Comparison of ENCODE assay signal across 8 mouse cellular contexts in the genomic region with DNA sequence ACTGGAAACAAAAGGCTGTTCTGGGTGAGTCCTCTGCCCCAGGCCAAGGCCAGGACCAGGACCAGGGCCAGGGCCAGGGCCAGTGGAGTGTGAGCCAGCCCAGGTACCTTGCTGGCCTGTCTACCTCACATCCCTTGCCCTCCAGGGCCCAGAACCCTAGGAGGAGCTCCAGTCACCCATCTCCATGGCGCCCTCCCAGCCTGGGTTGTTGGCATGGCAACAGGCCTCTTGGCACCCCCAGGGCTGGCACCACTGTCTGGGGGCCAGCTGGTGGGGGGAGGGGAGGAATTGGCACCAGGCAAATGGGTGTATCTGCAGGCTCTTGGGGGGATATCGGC. TPM values are rescaled to one million over a fixed set of nuclear protein-coding genes. Genes with fewer than 3 reads are reported as not detected.
DNase-seq lines count a peak whose midpoint lies in the region; ATAC-seq lines count a peak whose summit lies in the region.

No protein-coding gene starts in this region.

- 75% methylated on average over 2 of the region's 2 CpGs for WGBS in heart, embryonic 10.5 days
- 49% methylated on average over 2 of the region's 2 CpGs for WGBS in midbrain, embryonic 14.5 days

- peak; percentile 29 for ATAC-seq in midbrain, embryonic 14.5 days (ENCODE audit: low FRiP score, low TSS enrichment)

- peak overlapping the region; percentile 81 for H3K9ac ChIP-seq in midbrain, embryonic 14.5 days (replicated peaks; ENCODE audit: low read length)

- intact Hi-C loops in heart, postnatal 36 days (cut with DNase I): no loop called here
- intact Hi-C loops in left cerebral cortex, postnatal 10 days (cut with DNase I): no loop called here

- peaks cover 28% of the 10 kb centered on the region for H3K36me3 ChIP-seq in heart, embryonic 10.5 days
- peaks cover 54% of the 10 kb centered on the region for H3K36me3 ChIP-seq in erythroblast, embryonic 14.5 days (ENCODE audit: control insufficient read depth)
- H3K36me3 ChIP-seq in midbrain, embryonic 14.5 days (ENCODE audit: control insufficient read depth, insufficient read depth, low read length): peaks cover 37% of the 10 kb centered on the region

- H3K4me2 ChIP-seq in midbrain, embryonic 14.5 days (ENCODE audit: low read length): peak overlapping the region; percentile 89

- no peaks in the 10 kb centered on the region for H3K27me3 ChIP-seq in heart, embryonic 10.5 days (ENCODE audit: insufficient read depth, poor library complexity, severe bottlenecking)
- H3K27me3 ChIP-seq in erythroblast, embryonic 14.5 days (ENCODE audit: control insufficient read depth): no peaks in the 10 kb centered on the region
- H3K27me3 ChIP-seq in midbrain, embryonic 14.5 days (ENCODE audit: control insufficient read depth, insufficient read depth, low read length): no peaks in the 10 kb centered on the region

- peak overlapping the region; percentile 81 for H3K4me3 ChIP-seq in heart, embryonic 10.5 days
- peak overlapping the region; percentile 74 for H3K4me3 ChIP-seq in erythroblast, embryonic 14.5 days (replicated peaks)
- H3K4me3 ChIP-seq in midbrain, embryonic 14.5 days (replicated peaks; ENCODE audit: low read depth, low read length): peak overlapping the region; percentile 86

- no peak for DNase-seq in heart, embryonic 10.5 days (ENCODE audit: low spot score)
- DNase-seq in heart, postnatal 36 days: no peak
- DNase-seq in R1 (ENCODE audit: low read depth, low spot score): peak; percentile 24
- DNase-seq in induced T-regulatory cell, adult 2 months (ENCODE audit: low read depth): peak; percentile 30
- peak; percentile 77 to 88 for DNase-seq in left cerebral cortex, postnatal 10 days (ENCODE audit: extremely low spot score in 1 of 2, low spot score in 2 of 2)
- DNase-seq in midbrain, embryonic 14.5 days: peak; percentile 49
- no peak for DNase-seq in c-Kit-positive CD71-positive TER-119-positive erythroid progenitor cells, embryonic 14.5 days (ENCODE audit: low spot score)

- H3K4me1 ChIP-seq in heart, embryonic 10.5 days: peaks cover 38% of the 10 kb centered on the region
- peaks cover 46% of the 10 kb centered on the region for H3K4me1 ChIP-seq in erythroblast, embryonic 14.5 days (ENCODE audit: control insufficient read depth)
- peaks cover 15% of the 10 kb centered on the region for H3K4me1 ChIP-seq in midbrain, embryonic 14.5 days (ENCODE audit: control insufficient read depth, insufficient read depth, low read length)

- H3K27ac ChIP-seq in heart, embryonic 10.5 days: peak overlapping the region; percentile 92
- no peak overlapping the region for H3K27ac ChIP-seq in midbrain, embryonic 14.5 days (replicated peaks; ENCODE audit: low read depth, low read length)

- no peaks in the 10 kb centered on the region for H3K9me3 ChIP-seq in heart, embryonic 10.5 days
- no peaks in the 10 kb centered on the region for H3K9me3 ChIP-seq in erythroblast, embryonic 14.5 days (ENCODE audit: control insufficient read depth, low read length)
- no peaks in the 10 kb centered on the region for H3K9me3 ChIP-seq in midbrain, embryonic 14.5 days (ENCODE audit: control insufficient read depth, low read length)

RNA-seq across cellular contexts. Expression of a gene that starts 0.9 kb away (rescaled TPM):
- polyA plus RNA-seq in heart, embryonic 10.5 days (2016; fragmentation: Nextera tagmentation; extraction: Ambion mirVana): 52.2 and 53.2 TPM in 2 replicates
- 10 to 100 TPM; 14.4 to 16.3 TPM for total RNA-seq in heart, postnatal 36 days (2021)
- 0.51 and 0.67 TPM in 2 replicates for polyA plus RNA-seq in erythroblast, embryonic 14.5 days (2012)
- 100 to 1,000 TPM; 566 to 585 TPM for total RNA-seq in left cerebral cortex, postnatal 10 days (2021)
- polyA plus RNA-seq in midbrain, embryonic 14.5 days (2014; fragmentation: Nextera tagmentation; extraction: Ambion mirVana): 99.3 and 125 TPM in 2 replicates

RNA-seq across cellular contexts. Expression of a gene that starts 25.1 kb away (rescaled TPM):
- 0.13 TPM in 1 of 2 replicates, not detected in the other for polyA plus RNA-seq in heart, embryonic 10.5 days (2016; fragmentation: Nextera tagmentation; extraction: Ambion mirVana)
- total RNA-seq in heart, postnatal 36 days (2021): not detected
- polyA plus RNA-seq in erythroblast, embryonic 14.5 days (2012): 0.04 TPM in 1 of 2 replicates, not detected in the other
- total RNA-seq in left cerebral cortex, postnatal 10 days (2021): not detected
- polyA plus RNA-seq in midbrain, embryonic 14.5 days (2014; fragmentation: Nextera tagmentation; extraction: Ambion mirVana): not detected in 2 replicates

RNA-seq across cellular contexts. Expression of a gene that starts 39.9 kb away (rescaled TPM):
- polyA plus RNA-seq in heart, embryonic 10.5 days (2016; fragmentation: Nextera tagmentation; extraction: Ambion mirVana): 0.14 TPM in 1 of 2 replicates, not detected in the other
- total RNA-seq in heart, postnatal 36 days (2021): not detected
- 0.04 TPM in 1 of 2 replicates, not detected in the other for polyA plus RNA-seq in erythroblast, embryonic 14.5 days (2012)
- total RNA-seq in left cerebral cortex, postnatal 10 days (2021): not detected
- polyA plus RNA-seq in midbrain, embryonic 14.5 days (2014; fragmentation: Nextera tagmentation; extraction: Ambion mirVana): not detected in 2 replicates

Comparison
In these comparisons a context has a peak if more than half of its experiments do, and no peak if none do; other contexts are left out.
1. DNase-seq: peak in R1 (single experiment), induced T-regulatory cell, adult 2 months (single experiment), left cerebral cortex, postnatal 10 days (2 of 2) and midbrain, embryonic 14.5 days (single experiment); none in heart, embryonic 10.5 days (single experiment), heart, postnatal 36 days (0 of 2) and c-Kit-positive CD71-positive TER-119-positive erythroid progenitor cells, embryonic 14.5 days (single experiment).
2. RNA of a gene that starts 0.9 kb away (polyA plus RNA-seq): 99.3 to 125 TPM in midbrain, embryonic 14.5 days and 52.2 to 53.2 TPM in heart, embryonic 10.5 days; 0.51 to 0.67 TPM in erythroblast, embryonic 14.5 days; every median in the first group is over 10 times any median in the second.
3. Peak in every context shown above with its lines, with median percentiles within 50 percentile points of each other: H3K4me3 ChIP-seq.